Mouse (Mus musculus): ENCODE data around the gene Sez6l. TPM values are rescaled to one million over a fixed set of nuclear protein-coding genes. Genes with fewer than 3 reads are reported as not detected.
A peak's percentile ranks its signal among the peaks of the same experiment; 100 is the strongest.

The Sez6l gene
- total RNA-seq, 2 experiments from 2014 or later = 158 to 164 TPM

GRCm38 (mm10) chr5:112595701-112596632 lies 19.0 kb upstream of the Sez6l start:
- intact Hi-C loops (cut with DNase I) = no loop called here
- no peak for DNase-seq (ENCODE audit: low spot score in 2 of 2)

- intact Hi-C loops (cut with DNase I) = no loop called here
- DNase-seq (ENCODE audit: low spot score in 2 of 2) = no peak
These were observed 14.7 kb upstream of the Sez6l start for GRCm38 (mm10) chr5:112591706-112592105.

GRCm38 (mm10) chr5:112586071-112586470 lies 9.1 kb upstream of the Sez6l start:
- DNase-seq (ENCODE audit: low spot score in 2 of 2) = no peak
- intact Hi-C loops (cut with DNase I) = no loop called here

- intact Hi-C loops (cut with DNase I) = no loop called here
- DNase-seq (ENCODE audit: low spot score in 2 of 2) = no peak
These were observed 7.3 kb upstream of the Sez6l start for GRCm38 (mm10) chr5:112584155-112584769.

- DNase-seq (ENCODE audit: low spot score in 2 of 2) = no peak
- intact Hi-C loops (cut with DNase I) = no loop called here
These were observed 6.3 kb upstream of the Sez6l start for GRCm38 (mm10) chr5:112583304-112583703.

GRCm38 (mm10) chr5:112577750-112578149 lies 765 bp upstream of the Sez6l start:
- intact Hi-C loops (cut with DNase I) = loop anchor here (5.0 kb wide), 3 partner anchors 65 to 270 kb away; no protein-coding TSS in a partner anchor

GRCm38 (mm10) chr5:112576361-112576992 lies 508 bp downstream of the Sez6l start:
- intact Hi-C loops (cut with DNase I) = loop anchor here (5.0 kb wide), 3 partner anchors 66 to 271 kb away; no protein-coding TSS in a partner anchor
- DNase-seq (ENCODE audit: low spot score in 2 of 2) = peak; percentile 64 to 81

More at GRCm38 (mm10) chr5:112577750-112578149, 765 bp upstream of the Sez6l start:
- DNase-seq (ENCODE audit: low spot score in 2 of 2) = peak; percentile 80 to 93

GRCm38 (mm10) chr5:112575151-112575915 lies 1.7 kb downstream of the Sez6l start:
- intact Hi-C loops (cut with DNase I) = loop anchor here (5.0 kb wide), 3 partner anchors 67 to 272 kb away; no protein-coding TSS in a partner anchor
- peak in 1 of 2 experiments; percentile 58 for DNase-seq (ENCODE audit: low spot score in 2 of 2)

- intact Hi-C loops (cut with DNase I) = loop anchor here (5.0 kb wide), 2 partner anchors 82 to 102 kb away; no protein-coding TSS in a partner anchor
- peak; percentile 85 for DNase-seq (ENCODE audit: low spot score in 2 of 2)
These were observed 3.1 kb downstream of the Sez6l start for GRCm38 (mm10) chr5:112573916-112574315.

- intact Hi-C loops (cut with DNase I) = loop anchor here (5.0 kb wide), 2 partner anchors 80 to 100 kb away; no protein-coding TSS in a partner anchor
- DNase-seq (ENCODE audit: low spot score in 2 of 2) = no peak
These were observed 4.8 kb downstream of the Sez6l start for GRCm38 (mm10) chr5:112572217-112572616.

GRCm38 (mm10) chr5:112565489-112565888 lies 11.5 kb downstream of the Sez6l start:
- intact Hi-C loops (cut with DNase I) = no loop called here
- DNase-seq (ENCODE audit: low spot score in 2 of 2) = no peak

- no peak for DNase-seq (ENCODE audit: low spot score in 2 of 2)
- intact Hi-C loops (cut with DNase I) = no loop called here
These were observed 11.9 kb downstream of the Sez6l start for GRCm38 (mm10) chr5:112565083-112565482.

- intact Hi-C loops (cut with DNase I) = no loop called here
- DNase-seq (ENCODE audit: low spot score in 2 of 2) = no peak
These were observed 16.0 kb downstream of the Sez6l start for GRCm38 (mm10) chr5:112560869-112561499.

- no peak for DNase-seq (ENCODE audit: low spot score in 2 of 2)
- intact Hi-C loops (cut with DNase I) = no loop called here
These were observed 16.8 kb downstream of the Sez6l start for GRCm38 (mm10) chr5:112560139-112560538.

- intact Hi-C loops (cut with DNase I) = no loop called here
- no peak for DNase-seq (ENCODE audit: low spot score in 2 of 2)
These were observed 19.6 kb downstream of the Sez6l start for GRCm38 (mm10) chr5:112557396-112557795.

- intact Hi-C loops (cut with DNase I) = no loop called here
These were observed 20.3 kb downstream of the Sez6l start for GRCm38 (mm10) chr5:112556640-112557039.

GRCm38 (mm10) chr5:112554508-112554907 lies 22.5 kb downstream of the Sez6l start:
- intact Hi-C loops (cut with DNase I) = no loop called here
- DNase-seq (ENCODE audit: low spot score in 2 of 2) = no peak

More at GRCm38 (mm10) chr5:112556640-112557039, 20.3 kb downstream of the Sez6l start:
- no peak for DNase-seq (ENCODE audit: low spot score in 2 of 2)

- peak in 1 of 2 experiments; percentile 41 for DNase-seq (ENCODE audit: low spot score in 2 of 2)
- intact Hi-C loops (cut with DNase I) = no loop called here
These were observed 24.2 kb downstream of the Sez6l start for GRCm38 (mm10) chr5:112552786-112553185.
